Mouse (Mus musculus) heart, postnatal 14 days (tissue): ENCODE data around the gene Gm29094. TPM values are rescaled to one million over a fixed set of nuclear protein-coding genes. Genes with fewer than 3 reads are reported as not detected.
"Not testable (repeated sequence)": the region's sequence is repeated elsewhere in the genome, so short reads cannot be mapped to it uniquely, and the experiment has no call there.

Experiments used
- DNase-seq, 2 experiments: peaks; one replicate each; pipeline ENCODE4 v3.0.0; 2021 to 2022
- intact Hi-C: fragments of 180-260 bp; cut with DNase I; formaldehyde crosslinking; loops from one replicate; pipeline ENCODE4 v1.15.1; 2025
- total RNA-seq, 2 experiments: library from RNA; stranded (reverse); gene quantifications; 2 replicates each; pipeline ENCODE4 v1.2.3; 2021

Gm29094 gene
- total RNA-seq, 2 experiments from 2014 or later, result 0.98 TPM; not detected in 1

DNA sequence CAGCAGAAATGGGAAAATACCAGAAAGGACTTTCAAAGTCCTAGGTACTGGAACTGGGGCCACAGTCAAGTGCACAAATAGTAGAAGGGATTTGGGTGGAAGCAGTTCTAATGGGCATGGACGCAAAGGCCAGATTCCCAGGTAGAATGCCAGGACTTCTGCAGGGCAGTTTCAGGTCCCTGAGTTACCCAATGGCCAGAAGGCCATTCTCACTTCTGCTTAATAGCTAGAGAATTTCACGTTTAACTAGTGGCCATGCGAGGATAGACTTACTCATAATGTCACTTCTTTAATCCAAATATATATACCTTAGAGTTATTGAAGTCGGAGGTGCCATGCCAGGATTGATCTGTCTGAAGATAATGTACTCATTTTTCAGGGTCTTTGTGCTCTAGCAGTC lies 38.0 kb downstream of the Gm29094 start:
- intact Hi-C loops, DNase-seq: not testable (repeated sequence)

DNA sequence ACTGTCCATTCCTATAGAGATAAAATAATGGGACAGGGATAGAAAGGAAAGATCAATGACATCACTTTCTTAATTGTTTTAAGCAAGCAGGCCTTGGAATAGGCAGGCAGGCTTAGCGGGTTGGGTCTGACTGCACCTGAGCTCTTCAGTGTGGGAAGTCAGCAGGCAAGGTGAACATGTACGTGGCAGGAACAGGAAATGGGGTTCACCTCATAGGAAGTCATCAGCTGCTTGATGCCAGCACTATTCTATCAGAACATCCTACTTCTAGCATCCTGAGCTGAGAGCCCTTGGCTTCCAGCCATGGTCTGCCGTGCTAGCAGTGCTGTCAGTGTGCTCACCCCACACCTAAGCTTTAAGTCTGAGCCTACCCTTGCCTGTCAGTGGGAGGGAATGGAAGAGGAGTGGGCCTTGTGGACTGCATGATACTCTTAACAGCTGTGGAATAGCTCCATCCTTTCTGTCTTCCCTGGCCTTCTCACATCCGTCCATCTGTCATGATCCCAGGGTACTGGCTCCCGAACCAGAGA lies 39.9 kb downstream of the Gm29094 start:
- DNase-seq, intact Hi-C loops: not testable (repeated sequence)

DNA sequence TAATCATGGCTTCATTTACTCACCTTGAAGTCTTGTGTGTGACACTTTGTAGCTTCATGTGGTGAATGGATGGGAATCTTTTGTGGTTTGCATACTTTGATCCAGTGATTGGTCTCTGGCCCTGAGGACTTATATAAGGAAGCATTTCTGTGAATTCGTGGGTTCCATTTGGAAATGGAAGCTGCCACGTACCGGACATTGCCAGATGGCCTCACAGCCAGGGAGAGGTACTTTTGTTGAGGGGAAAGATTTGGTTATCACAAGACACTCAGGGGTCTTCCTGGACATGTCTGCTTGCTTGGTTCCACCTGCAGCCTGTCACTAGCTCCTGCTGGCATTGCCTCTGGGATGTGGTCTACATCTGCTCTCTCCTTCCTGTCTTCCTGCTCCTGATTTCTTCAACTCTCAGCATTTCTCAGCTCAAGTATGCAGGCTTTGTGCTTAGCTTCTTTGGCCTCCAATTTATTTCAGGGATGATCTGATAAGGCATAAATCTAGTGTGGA lies 41.4 kb downstream of the Gm29094 start:
- intact Hi-C loops, DNase-seq: not testable (repeated sequence)

DNA sequence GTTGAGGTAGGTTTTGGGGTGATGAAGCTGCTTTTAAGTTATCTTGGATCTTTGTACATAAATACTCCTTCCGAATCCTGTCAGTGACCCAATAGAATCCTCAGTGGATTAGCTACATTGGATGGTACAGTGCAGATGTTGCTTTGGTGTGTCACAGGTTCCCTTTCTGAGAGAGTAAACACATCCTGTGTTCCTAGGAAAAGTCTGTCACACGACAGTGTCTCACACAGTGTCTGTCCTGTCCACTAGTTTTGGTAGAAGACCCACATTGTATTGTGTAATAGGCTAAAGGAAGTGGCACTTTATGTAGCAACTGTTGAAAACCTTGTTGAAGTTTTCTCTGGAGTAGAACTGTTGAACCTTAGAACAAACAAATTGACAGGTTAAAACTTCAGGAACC lies 54.2 kb downstream of the Gm29094 start:
- intact Hi-C loops, result no loop called here
- no peak for DNase-seq

DNA sequence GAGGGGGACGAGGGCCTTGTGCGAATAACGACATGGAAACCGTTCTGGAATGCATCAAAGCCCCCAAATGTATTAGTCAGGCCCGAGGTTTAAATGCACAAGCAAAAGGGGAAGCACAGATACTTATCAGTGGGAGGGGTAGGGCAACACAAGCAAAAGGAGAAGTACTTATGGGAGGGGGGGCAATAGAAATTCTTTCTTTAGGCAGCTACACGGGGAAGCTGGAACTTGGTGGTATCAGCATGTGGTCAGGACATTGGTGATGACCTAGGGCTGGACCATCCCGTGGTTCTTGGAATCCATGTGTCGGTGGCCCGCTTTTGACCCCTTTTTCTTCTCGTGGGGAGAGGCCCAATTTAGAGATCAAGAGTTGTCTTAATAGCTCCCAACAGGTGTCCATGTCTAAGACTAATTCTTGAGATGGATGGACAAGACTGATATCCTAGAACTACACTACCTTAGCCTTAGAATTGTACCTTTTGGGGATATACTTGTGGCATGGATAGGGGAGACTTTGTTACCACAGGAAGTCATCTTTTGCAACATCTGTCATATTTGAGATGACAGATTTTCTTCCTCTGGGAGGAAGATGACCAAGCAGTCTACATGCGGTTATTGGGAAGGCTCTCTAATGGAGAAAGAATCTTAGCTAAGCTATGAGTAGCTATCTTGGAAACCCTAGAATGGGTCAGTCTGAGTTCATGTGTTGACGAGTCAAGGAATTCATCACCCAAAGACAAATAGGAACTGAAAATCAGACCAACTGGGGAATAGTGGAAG lies 57.6 kb downstream of the Gm29094 start:
- no peak for DNase-seq
- intact Hi-C loops, result no loop called here

DNA sequence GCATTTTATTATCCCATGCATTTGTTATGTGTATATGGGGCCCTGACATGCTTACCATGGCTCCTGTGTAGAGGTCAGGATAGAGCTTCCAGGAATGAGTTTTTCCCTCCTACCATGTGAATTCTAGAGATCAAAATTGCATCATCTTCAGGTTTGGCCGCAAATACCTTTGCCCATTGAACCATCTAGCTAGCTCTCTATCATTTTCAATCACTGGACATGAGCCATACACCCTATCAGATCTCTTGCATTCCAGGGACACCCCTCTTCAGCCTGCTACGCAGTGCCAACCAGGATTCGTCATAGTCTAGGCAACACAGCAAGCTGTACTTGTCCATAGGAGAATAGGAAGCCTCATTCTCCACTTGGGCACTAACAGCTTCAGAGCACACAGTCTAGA lies 64.8 kb downstream of the Gm29094 start:
- DNase-seq, result no peak
- intact Hi-C loops, result no loop called here

DNA sequence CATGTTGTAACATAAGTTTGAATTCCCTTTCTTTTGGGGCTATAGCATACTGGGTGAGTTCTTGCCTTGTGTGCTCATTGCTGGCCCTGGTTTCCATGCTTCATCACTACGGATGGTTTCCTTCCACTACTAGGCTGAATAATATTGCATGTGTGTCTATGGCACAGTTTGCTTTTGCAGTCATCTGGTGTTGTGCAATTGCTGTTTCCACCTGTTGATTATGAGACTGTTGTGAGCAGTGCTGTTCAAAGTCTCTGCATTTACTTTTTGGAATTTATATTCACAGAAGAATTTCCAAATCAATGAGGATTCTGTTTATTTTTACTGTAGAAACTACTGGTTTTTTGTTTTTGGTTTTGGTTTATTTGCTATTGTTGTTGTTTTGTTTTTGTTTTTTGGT lies 65.4 kb downstream of the Gm29094 start:
- intact Hi-C loops, result no loop called here
- no peak for DNase-seq

Other genes starting within 250 kb of the Gm29094 start
- gene Bcl2a1a, start 242.5 kb upstream of the Gm29094 start, total RNA-seq, result 1 to 10 TPM in 1 of 2 experiments, not detected in 1; 1.0 TPM
- under 1 TPM; 0.29 to 0.44 TPM for gene Trim43b, start 106.5 kb upstream of the Gm29094 start, total RNA-seq
- under 1 TPM; 0.50 to 0.61 TPM for gene Bcl2a1b, start 170 bp upstream of the Gm29094 start, total RNA-seq
- gene Mthfs, start 11.3 kb downstream of the Gm29094 start, total RNA-seq, result 10 to 100 TPM; 19.1 to 21.6 TPM